Mouse (Mus musculus) hindbrain, embryonic 14.5 days (tissue): ENCODE measurements around the gene Uap1. TPM values are rescaled to one million over a fixed set of nuclear protein-coding genes. Genes with fewer than 3 reads are reported as not detected.
A peak's percentile ranks its signal among the peaks of the same experiment; 100 is the strongest.

ENCODE experiments used
- ATAC-seq: fragments of 200-750 bp; cut with Nextera tagmentation; 2 replicates; pipeline ENCODE4 v1.8.0; 2017; ENCODE audit warnings: moderate number of reproducible peaks, mild to moderate bottlenecking, moderate TSS enrichment, moderate library complexity; ENCODE audit not compliant: low FRiP score
- DNase-seq: peaks from one replicate; pipeline ENCODE4 v3.0.0-alpha.2; 2015; ENCODE audit warnings: low spot score
- H3K27ac ChIP-seq: fragments of 300-500 bp; sonication (generic); 2 replicates; pipeline ENCODE4 v1.5.1; 2014; ENCODE audit warnings: mild to moderate bottlenecking, moderate library complexity
- H3K27me3 ChIP-seq: fragments of 300-500 bp; sonication (generic); 2 replicates; pipeline ENCODE4 v1.6.1; 2014; ENCODE audit warnings: mild to moderate bottlenecking, low read length, mixed read lengths; ENCODE audit not compliant: control insufficient read depth, insufficient read depth
- H3K36me3 ChIP-seq: fragments of 300-500 bp; sonication (generic); replicated peaks from 2 replicates; pipeline ENCODE4 v1.6.1; 2014; ENCODE audit not compliant: control insufficient read depth, insufficient read depth
- H3K4me1 ChIP-seq: fragments of 300-500 bp; sonication (generic); replicated peaks from 2 replicates; pipeline ENCODE4 v1.6.1; 2014; ENCODE audit warnings: antibody characterized with exemption, low read length, mixed read lengths; ENCODE audit not compliant: control insufficient read depth, insufficient read depth
- H3K4me2 ChIP-seq: fragments of 300-500 bp; sonication (generic); replicated peaks from 2 replicates; pipeline ENCODE4 v1.6.1; 2014; ENCODE audit warnings: mild to moderate bottlenecking, moderate library complexity
- H3K4me3 ChIP-seq: fragments of 300-500 bp; sonication (generic); replicated peaks from 2 replicates; pipeline ENCODE4 v1.5.1; 2014; ENCODE audit warnings: mild to moderate bottlenecking, low read length
- H3K9ac ChIP-seq: fragments of 300-500 bp; sonication (generic); 2 replicates; pipeline ENCODE4 v1.6.1; 2014
- H3K9me3 ChIP-seq: fragments of 300-500 bp; sonication (generic); 2 replicates; pipeline ENCODE4 v1.6.1; 2016; ENCODE audit warnings: low read length; ENCODE audit not compliant: control insufficient read depth
- WGBS: fragments of 180-500 bp; shearing (Covaris S2); extraction: QIAGEN DNeasy Blood & Tissue Kit; methylation state at CpG from one replicate; pipeline ENCODE4 v1.1.7; 2014; 5-methylcytosine and 5-hydroxymethylcytosine counted together
- polyA plus RNA-seq: library from polyadenylated mRNA; unstranded; fragments of >200 nt; fragmentation: Nextera tagmentation; extraction: Ambion mirVana; gene quantifications from 2 replicates; pipeline ENCODE4 v1.2.1, GENCODE M21; 2014

Gene Uap1
- polyA plus RNA-seq, 1 experiment from 2014 or later, result 63.8 TPM

GRCm38 (mm10) chr1:170142256-170142871 lies 32.4 kb downstream of the Uap1 start:
- no peak overlapping the region for H3K27ac ChIP-seq
- no peaks in the 10 kb centered on the region for H3K4me1 ChIP-seq
- no peak overlapping the region for H3K4me2 ChIP-seq
- 86% methylated on average over 8 of the region's 8 CpGs for WGBS
- no peaks in the 10 kb centered on the region for H3K27me3 ChIP-seq
- DNase-seq (no peak), ATAC-seq (no peak)
- H3K4me3 ChIP-seq, result no peak overlapping the region
- no peaks in the 10 kb centered on the region for H3K9me3 ChIP-seq
- no peak overlapping the region for H3K9ac ChIP-seq
- peaks cover 29% of the 10 kb centered on the region for H3K36me3 ChIP-seq

GRCm38 (mm10) chr1:170141626-170142025 lies 33.1 kb downstream of the Uap1 start:
- 93% methylated on average over 5 of the region's 5 CpGs for WGBS
- Histone ChIP-seq H3K36me3 (peaks cover 27% of the 10 kb centered on the region), H3K4me1 (no peaks in the 10 kb centered on the region), H3K4me3 (no peak overlapping the region), H3K27me3 (no peaks in the 10 kb centered on the region), H3K9me3 (no peaks in the 10 kb centered on the region), H3K27ac (no peak overlapping the region), H3K9ac (no peak overlapping the region), H3K4me2 (no peak overlapping the region)
- DNase-seq (no peak), ATAC-seq (no peak)

GRCm38 (mm10) chr1:170136351-170137009 lies 38.3 kb downstream of the Uap1 start:
- H3K4me3 ChIP-seq, result no peak overlapping the region
- 29% methylated on average over 7 of the region's 7 CpGs for WGBS
- ATAC-seq (peak; percentile 86), DNase-seq (peak; percentile 73)
- H3K27me3 ChIP-seq, result no peaks in the 10 kb centered on the region
- no peaks in the 10 kb centered on the region for H3K4me1 ChIP-seq
- H3K36me3 ChIP-seq, result peaks cover 8% of the 10 kb centered on the region
- H3K9me3 ChIP-seq, result no peaks in the 10 kb centered on the region
- no peak overlapping the region for H3K9ac ChIP-seq
- H3K4me2 ChIP-seq, result no peak overlapping the region
- no peak overlapping the region for H3K27ac ChIP-seq

- Histone ChIP-seq H3K4me1 (no peaks in the 10 kb centered on the region), H3K27ac (no peak overlapping the region), H3K4me2 (no peak overlapping the region), H3K4me3 (no peak overlapping the region), H3K27me3 (no peaks in the 10 kb centered on the region), H3K36me3 (no peaks in the 10 kb centered on the region), H3K9me3 (no peaks in the 10 kb centered on the region), H3K9ac (no peak overlapping the region)
- no peak for DNase-seq
- ATAC-seq, result no peak
- WGBS, result 88% methylated on average over 8 of the region's 8 CpGs
Measured at GRCm38 (mm10) chr1:170134264-170134663, 40.5 kb downstream of the Uap1 start.

GRCm38 (mm10) chr1:170130962-170131361 lies 43.8 kb downstream of the Uap1 start:
- 75% methylated on average over 3 of the region's 3 CpGs for WGBS
- Histone ChIP-seq H3K27ac (no peak overlapping the region), H3K4me2 (no peak overlapping the region), H3K9ac (no peak overlapping the region), H3K4me3 (no peak overlapping the region), H3K4me1 (no peaks in the 10 kb centered on the region), H3K36me3 (no peaks in the 10 kb centered on the region), H3K9me3 (no peaks in the 10 kb centered on the region), H3K27me3 (no peaks in the 10 kb centered on the region)
- no peak for ATAC-seq
- no peak for DNase-seq

GRCm38 (mm10) chr1:170124644-170125043 lies 50.1 kb downstream of the Uap1 start:
- H3K27ac ChIP-seq, result no peak overlapping the region
- no peak overlapping the region for H3K4me3 ChIP-seq
- H3K9me3 ChIP-seq, result no peaks in the 10 kb centered on the region
- 58% methylated on average over 2 of the region's 2 CpGs for WGBS
- H3K9ac ChIP-seq, result no peak overlapping the region
- no peak for ATAC-seq
- H3K27me3 ChIP-seq, result no peaks in the 10 kb centered on the region
- H3K4me1 ChIP-seq, result no peaks in the 10 kb centered on the region
- no peak overlapping the region for H3K4me2 ChIP-seq
- no peak for DNase-seq
- H3K36me3 ChIP-seq, result no peaks in the 10 kb centered on the region

GRCm38 (mm10) chr1:170113616-170114015 lies 61.1 kb downstream of the Uap1 start:
- Histone ChIP-seq H3K36me3 (no peaks in the 10 kb centered on the region), H3K4me1 (no peaks in the 10 kb centered on the region), H3K4me3 (no peak overlapping the region), H3K9ac (no peak overlapping the region), H3K27me3 (no peaks in the 10 kb centered on the region), H3K27ac (no peak overlapping the region), H3K4me2 (no peak overlapping the region), H3K9me3 (no peaks in the 10 kb centered on the region)
- ATAC-seq (no peak), DNase-seq (no peak)
- WGBS, result 85% methylated on average over 6 of the region's 6 CpGs

GRCm38 (mm10) chr1:170112261-170112660 lies 62.5 kb downstream of the Uap1 start:
- Histone ChIP-seq H3K4me1 (no peaks in the 10 kb centered on the region), H3K4me2 (no peak overlapping the region), H3K9ac (no peak overlapping the region), H3K9me3 (no peaks in the 10 kb centered on the region), H3K36me3 (no peaks in the 10 kb centered on the region), H3K4me3 (no peak overlapping the region), H3K27me3 (no peaks in the 10 kb centered on the region), H3K27ac (no peak overlapping the region)
- 86% methylated on average over 10 of the region's 10 CpGs for WGBS
- DNase-seq, result no peak
- ATAC-seq, result no peak

GRCm38 (mm10) chr1:170111651-170112226 lies 63.0 kb downstream of the Uap1 start:
- H3K27me3 ChIP-seq, result no peaks in the 10 kb centered on the region
- no peaks in the 10 kb centered on the region for H3K4me1 ChIP-seq
- H3K9ac ChIP-seq, result no peak overlapping the region
- no peaks in the 10 kb centered on the region for H3K36me3 ChIP-seq
- H3K4me3 ChIP-seq, result no peak overlapping the region
- 0 out of 2 replicates have a peak, but pooled peaks have one; percentile 14 for ATAC-seq
- DNase-seq, result no peak
- H3K27ac ChIP-seq, result no peak overlapping the region
- H3K4me2 ChIP-seq, result no peak overlapping the region
- WGBS, result 81% methylated on average over 16 of the region's 16 CpGs
- H3K9me3 ChIP-seq, result no peaks in the 10 kb centered on the region
